Mouse (Mus musculus) embryonic facial prominence, embryonic 10.5 days (tissue): Measurements from ENCODE around the gene Emc3. TPM values are rescaled to one million over a fixed set of nuclear protein-coding genes. Genes with fewer than 3 reads are reported as not detected.

Source experiments
- DNase-seq: peaks from one replicate; pipeline ENCODE4 v3.0.0-alpha.2; 2017; ENCODE audit warnings: low spot score
- H3K27ac ChIP-seq: fragments of 300-500 bp; sonication (generic); replicated peaks from 2 replicates; pipeline ENCODE4 v1.5.1; 2016; ENCODE audit warnings: mild to moderate bottlenecking
- H3K27me3 ChIP-seq: fragments of 300-500 bp; sonication (generic); replicated peaks from 2 replicates; pipeline ENCODE4 v1.6.1; 2016; ENCODE audit warnings: low read depth, mild to moderate bottlenecking; ENCODE audit not compliant: poor library complexity, severe bottlenecking
- H3K36me3 ChIP-seq: fragments of 300-500 bp; sonication (generic); replicated peaks from 2 replicates; pipeline ENCODE4 v1.6.1; 2016; ENCODE audit warnings: mild to moderate bottlenecking, moderate library complexity
- H3K4me1 ChIP-seq: fragments of 300-500 bp; sonication (generic); 2 replicates; pipeline ENCODE4 v1.6.1; 2016
- H3K4me3 ChIP-seq: fragments of 300-500 bp; sonication (generic); 2 replicates; pipeline ENCODE4 v1.5.1; 2016; ENCODE audit warnings: mild to moderate bottlenecking, moderate library complexity
- H3K9me3 ChIP-seq: fragments of 300-500 bp; sonication (generic); 2 replicates; pipeline ENCODE4 v1.6.1; 2016; ENCODE audit warnings: mild to moderate bottlenecking
- WGBS: fragments of 180-500 bp; shearing (Covaris S2); methylation state at CpG from one replicate; pipeline ENCODE4 v1.1.7; 2016; 5-methylcytosine and 5-hydroxymethylcytosine counted together
- microRNA-seq: library from miRNA; unstranded; fragments of <30 nt; microRNA quantifications from one replicate; pipeline ENCODE4, GENCODE M21; 2017
- polyA plus RNA-seq: library from polyadenylated mRNA; unstranded; fragments of >200 nt; fragmentation: Nextera tagmentation; extraction: Ambion mirVana; gene quantifications from 2 replicates; pipeline ENCODE4 v1.2.1, GENCODE M21; 2016

The Emc3 gene
- polyA plus RNA-seq, 1 experiment from 2014 or later: 67.0 TPM

GRCm38 (mm10) chr6:113469432-113469831, 62.0 kb downstream of the Emc3 start:
- Histone ChIP-seq H3K9me3 (no peaks in the 10 kb centered on the region), H3K4me1 (peaks cover 38% of the 10 kb centered on the region), H3K27ac (peak overlapping the region; percentile 57; the same call in 1 of the 2 replicates), H3K36me3 (no peaks in the 10 kb centered on the region), H3K27me3 (peaks cover 53% of the 10 kb centered on the region), H3K4me3 (peak overlapping the region; percentile 59)
- DNase-seq: peak; percentile 84
- WGBS: 2% methylated on average over 31 of the region's 31 CpGs

DNA sequence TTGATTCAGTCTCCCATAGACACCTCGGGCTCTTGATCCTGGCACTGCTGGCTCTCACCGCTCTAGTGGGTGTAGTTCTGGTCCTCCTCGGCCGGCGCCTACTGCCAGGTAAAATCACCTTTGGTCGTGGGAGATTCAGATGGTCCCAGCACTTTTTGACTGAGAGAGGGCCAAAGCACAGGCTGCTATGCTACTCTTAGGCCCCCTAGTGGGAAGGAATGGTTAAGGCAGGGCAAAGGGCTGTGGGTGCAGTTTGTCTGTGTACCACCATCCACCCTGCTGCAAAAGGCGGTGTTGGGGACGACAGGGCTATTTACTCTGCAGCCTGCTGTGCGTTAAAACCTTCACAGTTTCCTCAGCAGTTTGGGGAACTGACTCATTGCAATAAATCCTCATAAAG, 62.4 kb downstream of the Emc3 start:
- Histone ChIP-seq H3K27ac (peak overlapping the region; percentile 57; the same call in 1 of the 2 replicates), H3K4me1 (peaks cover 38% of the 10 kb centered on the region), H3K9me3 (no peaks in the 10 kb centered on the region), H3K4me3 (peak overlapping the region; percentile 59), H3K36me3 (no peaks in the 10 kb centered on the region), H3K27me3 (peaks cover 53% of the 10 kb centered on the region)
- peak; percentile 79 for DNase-seq
- 7% methylated on average over 9 of the region's 9 CpGs for WGBS

- Histone ChIP-seq H3K4me3 (peak overlapping the region; percentile 59), H3K9me3 (no peaks in the 10 kb centered on the region), H3K27me3 (peaks cover 53% of the 10 kb centered on the region), H3K36me3 (no peaks in the 10 kb centered on the region), H3K4me1 (peaks cover 38% of the 10 kb centered on the region), H3K27ac (no peak overlapping the region)
- no peak for DNase-seq
- WGBS: 62% methylated on average over 3 of the region's 3 CpGs
These were observed 62.9 kb downstream of the Emc3 start for GRCm38 (mm10) chr6:113468512-113468911.

DNA sequence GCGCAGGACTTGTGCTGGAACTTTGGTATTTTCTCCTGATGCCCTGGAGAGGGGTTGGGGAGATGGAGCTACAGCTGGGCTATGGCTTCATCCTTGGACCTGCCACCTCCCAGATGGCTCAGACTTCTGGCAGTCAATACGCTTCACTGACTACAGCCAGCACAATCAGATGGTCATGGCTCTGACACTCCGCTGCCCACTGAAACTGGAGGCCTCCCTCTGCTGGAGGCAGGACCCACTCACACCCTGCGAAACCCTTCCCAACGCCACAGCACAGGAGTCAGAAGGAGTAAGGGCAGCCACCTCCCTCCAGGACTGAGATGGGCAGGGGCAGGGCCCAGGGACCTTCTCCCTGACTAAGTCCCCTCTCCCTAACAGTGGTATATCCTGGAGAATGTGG, 65.8 kb downstream of the Emc3 start:
- no peak overlapping the region for H3K27ac ChIP-seq
- no peaks in the 10 kb centered on the region for H3K36me3 ChIP-seq
- H3K9me3 ChIP-seq: no peaks in the 10 kb centered on the region
- peak; percentile 29 for DNase-seq
- H3K4me1 ChIP-seq: peaks cover 25% of the 10 kb centered on the region
- H3K27me3 ChIP-seq: peaks cover 30% of the 10 kb centered on the region
- H3K4me3 ChIP-seq: no peak overlapping the region
- WGBS: 56% methylated on average over 5 of the region's 5 CpGs

Small RNA genes lying within 50 kb of the gene (microRNA-seq; reads per million reads assigned to microRNA genes)
- not detected for gene Gm23365

Other genes starting within 250 kb of the Emc3 start
- gene Cpne9, start 249.3 kb downstream of the Emc3 start, polyA plus RNA-seq: 0.04 and 0.11 TPM in 2 replicates
- 24.8 and 26.0 TPM in 2 replicates for gene Brpf1, start 224.5 kb downstream of the Emc3 start, polyA plus RNA-seq
- 17.8 and 20.0 TPM in 2 replicates for gene Ogg1, start 204.7 kb downstream of the Emc3 start, polyA plus RNA-seq
- 47.0 and 48.9 TPM in 2 replicates for gene Camk1, start 187.7 kb downstream of the Emc3 start, polyA plus RNA-seq
- 48.1 and 48.4 TPM in 2 replicates for gene Tada3, start 153.8 kb downstream of the Emc3 start, polyA plus RNA-seq
- gene Arpc4, start 153.5 kb downstream of the Emc3 start, polyA plus RNA-seq: 377 and 387 TPM in 2 replicates
- 2.8 and 3.7 TPM in 2 replicates for gene Ttll3, start 142.4 kb downstream of the Emc3 start, polyA plus RNA-seq
- 34.6 and 34.8 TPM in 2 replicates for gene Rpusd3, start 112.3 kb downstream of the Emc3 start, polyA plus RNA-seq
- not detected in 2 replicates for gene Cidec, start 95.9 kb downstream of the Emc3 start, polyA plus RNA-seq
- 87.2 and 88.8 TPM in 2 replicates for gene Jagn1, start 89.1 kb downstream of the Emc3 start, polyA plus RNA-seq
- gene Il17re, start 73.2 kb downstream of the Emc3 start, polyA plus RNA-seq: 3.7 and 4.0 TPM in 2 replicates
- 2.4 and 2.5 TPM in 2 replicates for gene Il17rc, start 60.2 kb downstream of the Emc3 start, polyA plus RNA-seq
- 23.5 and 27.2 TPM in 2 replicates for gene Creld1, start 48.4 kb downstream of the Emc3 start, polyA plus RNA-seq
- gene Prrt3, start 29.7 kb downstream of the Emc3 start, polyA plus RNA-seq: 2.1 and 2.2 TPM in 2 replicates
- 19.7 and 21.4 TPM in 2 replicates for gene Fancd2, start within 50 bp of the Emc3 start, polyA plus RNA-seq
- gene Fancd2os, start 69.1 kb upstream of the Emc3 start, polyA plus RNA-seq: 0.22 TPM in 1 of 2 replicates, not detected in the other
- gene Brk1, start 73.1 kb upstream of the Emc3 start, polyA plus RNA-seq: 200 and 208 TPM in 2 replicates
- 41.9 and 44.8 TPM in 2 replicates for gene Vhl, start 92.3 kb upstream of the Emc3 start, polyA plus RNA-seq
- 3.8 and 4.5 TPM in 2 replicates for gene Irak2, start 106.8 kb upstream of the Emc3 start, polyA plus RNA-seq
- 0.68 and 0.72 TPM in 2 replicates for gene Tatdn2, start 165.4 kb upstream of the Emc3 start, polyA plus RNA-seq
- gene Ghrl, start 188.2 kb upstream of the Emc3 start, polyA plus RNA-seq: not detected in 2 replicates
- 288 and 292 TPM in 2 replicates for gene Sec13, start 209.1 kb upstream of the Emc3 start, polyA plus RNA-seq